Mouse (Mus musculus): ENCODE data around the gene Col28a1.

DNA sequence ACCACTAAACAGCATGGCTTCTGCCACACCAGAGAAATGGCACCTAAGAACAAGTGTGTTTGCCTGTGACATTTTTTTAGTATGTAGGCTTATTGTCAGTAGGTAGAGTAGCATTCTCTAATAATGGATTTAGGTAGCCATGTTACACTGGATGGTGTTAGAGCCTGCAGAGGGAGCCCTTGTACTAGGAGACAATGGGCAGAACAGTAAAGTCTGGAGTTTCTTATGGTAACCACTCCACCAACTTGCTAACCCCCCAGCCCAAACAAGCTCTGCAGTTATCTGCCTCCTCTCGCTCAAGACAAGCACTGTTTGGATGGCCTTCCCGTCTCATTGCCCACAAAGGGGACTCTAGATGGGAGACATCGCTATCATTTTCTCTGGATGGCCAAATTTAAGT, 126.2 kb downstream of the Col28a1 start:
- TF ChIP-seq CTCF (IDR thresholded peaks at IDR 0.05; ENCODE audit: control insufficient read depth, insufficient read depth, insufficient read length) (no peak), USF1 (IDR thresholded peaks at IDR 0.05; ENCODE audit: low read depth) (no peak), FOSL1 (IDR thresholded peaks at IDR 0.05; ENCODE audit: insufficient read depth, low read length, poor library complexity, severe bottlenecking) (no peak)
